Mouse (Mus musculus): ENCODE data around the gene Ift140.

Gene Ift140

GRCm38 (mm10) chr17:25077771-25078372 lies 62.0 kb downstream of the Ift140 start:
- DNase-seq (ENCODE audit: low spot score in 2 of 2) = peak in 1 of 2 experiments; percentile 49

- DNase-seq (ENCODE audit: low spot score in 2 of 2) = no peak
Measured at GRCm38 (mm10) chr17:25080210-25080609, 64.3 kb downstream of the Ift140 start.

GRCm38 (mm10) chr17:25080960-25081381 lies 65.1 kb downstream of the Ift140 start:
- peak in 1 of 2 experiments; percentile 34 for DNase-seq (ENCODE audit: low spot score in 2 of 2)

- peak in 1 of 2 experiments; percentile 59 for DNase-seq (ENCODE audit: low spot score in 2 of 2)
Measured at GRCm38 (mm10) chr17:25082081-25082847, 66.4 kb downstream of the Ift140 start.

GRCm38 (mm10) chr17:25082887-25083286 lies 67.0 kb downstream of the Ift140 start:
- no peak for DNase-seq (ENCODE audit: low spot score in 2 of 2)

- DNase-seq (ENCODE audit: low spot score in 2 of 2) = peak; percentile 55 to 74
Measured at GRCm38 (mm10) chr17:25083444-25083931, 67.6 kb downstream of the Ift140 start, which contains the start of gene Tmem204. TSS of gene Tmem204 (minus strand) at chr17:25083591.

GRCm38 (mm10) chr17:25084835-25085385 lies 69.0 kb downstream of the Ift140 start:
- DNase-seq (ENCODE audit: low spot score in 2 of 2) = no peak

GRCm38 (mm10) chr17:25086724-25087123 lies 70.8 kb downstream of the Ift140 start:
- DNase-seq (ENCODE audit: low spot score in 2 of 2) = no peak

GRCm38 (mm10) chr17:25089158-25089557 lies 73.3 kb downstream of the Ift140 start:
- DNase-seq (ENCODE audit: low spot score in 2 of 2) = no peak

- no peak for DNase-seq (ENCODE audit: low spot score in 2 of 2)
Measured at GRCm38 (mm10) chr17:25090450-25090849, 74.6 kb downstream of the Ift140 start.

GRCm38 (mm10) chr17:25096221-25096620 lies 80.3 kb downstream of the Ift140 start:
- DNase-seq (ENCODE audit: low spot score in 2 of 2) = no peak

- DNase-seq (ENCODE audit: low spot score in 2 of 2) = no peak
Measured at GRCm38 (mm10) chr17:25100052-25100451, 84.2 kb downstream of the Ift140 start.

GRCm38 (mm10) chr17:25101338-25101737 lies 85.5 kb downstream of the Ift140 start:
- DNase-seq (ENCODE audit: low spot score in 2 of 2) = no peak

- DNase-seq (ENCODE audit: low spot score in 2 of 2) = no peak
Measured at GRCm38 (mm10) chr17:25107786-25108185, 91.9 kb downstream of the Ift140 start.

- peak in 1 of 2 experiments; percentile 56 for DNase-seq (ENCODE audit: low spot score in 2 of 2)
Measured at GRCm38 (mm10) chr17:25109578-25109977, 93.7 kb downstream of the Ift140 start.

GRCm38 (mm10) chr17:25110590-25110989 lies 94.7 kb downstream of the Ift140 start:
- no peak for DNase-seq (ENCODE audit: low spot score in 2 of 2)

GRCm38 (mm10) chr17:25111220-25111619 lies 95.3 kb downstream of the Ift140 start:
- DNase-seq (ENCODE audit: low spot score in 2 of 2) = no peak

GRCm38 (mm10) chr17:25111739-25112422 lies 96.0 kb downstream of the Ift140 start:
- peak in 1 of 2 experiments; percentile 22 for DNase-seq (ENCODE audit: low spot score in 2 of 2)

GRCm38 (mm10) chr17:25112423-25112810 lies 96.5 kb downstream of the Ift140 start:
- DNase-seq (ENCODE audit: low spot score in 2 of 2) = no peak

GRCm38 (mm10) chr17:25114908-25115645 lies 99.2 kb downstream of the Ift140 start:
- no peak for DNase-seq (ENCODE audit: low spot score in 2 of 2)
